Mouse (Mus musculus) lung, adult 2 months (tissue): Measurements from ENCODE around the gene Ranbp9.

Source experiments
- CTCF ChIP-seq: fragments of 200-500 bp; IDR thresholded peaks from 2 replicates; pipeline ENCODE4 v1.5.1; 2011; ENCODE audit warnings: mild to moderate bottlenecking, low read length, control low read depth; ENCODE audit not compliant: insufficient read depth
- POLR2A ChIP-seq: fragments of 200-500 bp; IDR thresholded peaks from 2 replicates; pipeline ENCODE4 v1.6.1; 2011; ENCODE audit warnings: low read depth, mild to moderate bottlenecking, control low read depth, low read length, borderline replicate concordance; ENCODE audit errors: extremely low read depth

DNA sequence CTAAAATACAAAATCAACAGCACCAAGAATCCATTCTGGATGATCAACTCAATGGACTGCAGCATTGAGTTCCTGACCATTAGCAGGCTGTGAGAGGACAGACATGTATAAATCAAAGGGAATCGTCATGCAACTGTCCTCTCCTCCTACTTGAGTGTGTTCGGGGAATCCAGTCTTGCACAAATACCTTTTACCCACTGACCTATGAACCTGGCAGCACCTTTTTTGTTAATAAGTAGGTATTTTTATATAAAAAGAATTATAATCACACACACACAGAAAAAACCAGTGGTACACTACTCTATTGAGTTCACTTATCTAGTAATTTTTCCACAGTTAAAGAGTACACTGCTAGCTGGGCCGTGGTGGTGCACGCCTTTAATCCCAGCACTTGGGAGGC is 37.4 kb downstream of the Ranbp9 start:
- no peak for TF ChIP-seq POLR2A
- no peak for TF ChIP-seq CTCF
